Mouse (Mus musculus): ENCODE results near the gene Prnp. TPM values are rescaled to one million over a fixed set of nuclear protein-coding genes. Genes with fewer than 3 reads are reported as not detected.

Prnp gene
- 100 to 1,000 TPM; 922 to 985 TPM for total RNA-seq (2021)

GRCm38 (mm10) chr2:131909683-131910572, at the start of gene Prnp, which contains the start of gene Prn:
TSS of gene Prnp (plus strand) at chr2:131909928.
TSS of gene Prn (plus strand) at chr2:131909957.
- DNase-seq: peak; percentile 89 to 90

- no peak for DNase-seq
Measured at GRCm38 (mm10) chr2:131862617-131863275, 47.0 kb upstream of the Prnp start.

- no peak for DNase-seq
Measured at GRCm38 (mm10) chr2:131863472-131863871, 46.3 kb upstream of the Prnp start.

GRCm38 (mm10) chr2:131864262-131864796, 45.4 kb upstream of the Prnp start:
- DNase-seq: no peak

GRCm38 (mm10) chr2:131866676-131867075, 43.1 kb upstream of the Prnp start:
- no peak for DNase-seq

GRCm38 (mm10) chr2:131868983-131869382, 40.7 kb upstream of the Prnp start:
- DNase-seq: no peak

GRCm38 (mm10) chr2:131873376-131873775, 36.4 kb upstream of the Prnp start:
- no peak for DNase-seq

GRCm38 (mm10) chr2:131876551-131877265, 33.0 kb upstream of the Prnp start:
- DNase-seq: no peak

- DNase-seq: no peak
Measured at GRCm38 (mm10) chr2:131881766-131882165, 28.0 kb upstream of the Prnp start.

- DNase-seq: peak; percentile 42 to 45
Measured at GRCm38 (mm10) chr2:131883136-131883535, 26.6 kb upstream of the Prnp start.

GRCm38 (mm10) chr2:131886503-131887160, 23.1 kb upstream of the Prnp start:
- DNase-seq: no peak

- no peak for DNase-seq
Measured at GRCm38 (mm10) chr2:131888233-131888632, 21.5 kb upstream of the Prnp start.

GRCm38 (mm10) chr2:131892534-131892933, 17.2 kb upstream of the Prnp start:
- DNase-seq: no peak

GRCm38 (mm10) chr2:131895106-131895505, 14.6 kb upstream of the Prnp start:
- no peak for DNase-seq

- no peak for DNase-seq
Measured at GRCm38 (mm10) chr2:131896011-131896410, 13.7 kb upstream of the Prnp start.

- no peak for DNase-seq
Measured at GRCm38 (mm10) chr2:131897336-131898109, 12.2 kb upstream of the Prnp start.

- no peak for DNase-seq
Measured at GRCm38 (mm10) chr2:131902423-131902822, 7.3 kb upstream of the Prnp start.

GRCm38 (mm10) chr2:131902867-131903266, 6.9 kb upstream of the Prnp start:
- DNase-seq: no peak

GRCm38 (mm10) chr2:131905025-131905424, 4.7 kb upstream of the Prnp start:
- no peak for DNase-seq

- no peak for DNase-seq
Measured at GRCm38 (mm10) chr2:131905776-131906175, 4.0 kb upstream of the Prnp start.

- no peak for DNase-seq
Measured at GRCm38 (mm10) chr2:131906266-131906665, 3.5 kb upstream of the Prnp start.

Measured in layer of hippocampus, postnatal 36 days (tissue).